11 mouse cellular contexts compared by ENCODE assay signal in the genomic region with DNA sequence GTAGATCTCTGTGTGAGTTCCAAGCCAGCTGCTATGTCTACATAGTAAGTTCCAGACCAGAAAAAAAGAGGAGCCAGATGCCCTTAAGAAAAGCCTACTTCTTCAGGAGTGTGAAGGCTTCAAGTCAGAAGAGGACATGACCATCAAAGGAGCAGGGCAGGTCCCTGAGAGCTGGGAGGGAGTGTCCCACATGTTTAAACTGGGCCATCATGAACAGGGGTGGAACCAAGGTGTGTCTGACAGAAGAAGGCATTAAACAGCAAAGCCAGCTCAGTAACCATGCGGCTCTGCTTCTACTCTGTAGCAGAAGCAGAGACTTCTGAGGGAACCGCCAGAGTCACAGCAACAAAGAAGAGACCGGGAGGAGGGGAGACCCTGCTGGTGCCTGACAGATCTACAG.
"Had no signal": no experiment of that assay in that cellular context is flagged by ENCODE, and none has a peak within 500 bp of the region (broad histone marks: within the 10 kb centered on the region; RNA-seq: fewer than 3 reads in every experiment).

No protein-coding gene starts in this region.

- H3K36me3 ChIP-seq: kidney, embryonic 15.5 days; liver, embryonic 13.5 days; lung, embryonic 15.5 days; midbrain, embryonic 12.5 days had no signal

- H3K4me2 ChIP-seq: kidney, embryonic 15.5 days; liver, embryonic 13.5 days; lung, embryonic 15.5 days; midbrain, embryonic 12.5 days had no signal

- H3K4me1 ChIP-seq: kidney, embryonic 15.5 days; liver, embryonic 13.5 days; lung, embryonic 15.5 days; midbrain, embryonic 12.5 days had no signal

- ATAC-seq: liver, postnatal 0 days; midbrain, embryonic 16.5 days had no signal

- H3K9me3 ChIP-seq: kidney, embryonic 15.5 days; liver, embryonic 13.5 days; lung, embryonic 15.5 days; midbrain, embryonic 12.5 days had no signal

- H3K27me3 ChIP-seq: kidney, embryonic 15.5 days; lung, embryonic 15.5 days; midbrain, embryonic 12.5 days had no signal

- H3K27ac ChIP-seq: kidney, embryonic 15.5 days; liver, embryonic 13.5 days; lung, embryonic 15.5 days; midbrain, embryonic 12.5 days had no signal

- H3K4me3 ChIP-seq: kidney, embryonic 15.5 days; liver, embryonic 13.5 days; lung, embryonic 15.5 days; midbrain, embryonic 12.5 days had no signal

- H3K9ac ChIP-seq: kidney, embryonic 15.5 days; liver, embryonic 13.5 days; liver, postnatal 0 days; lung, embryonic 15.5 days; midbrain, embryonic 12.5 days had no signal

- DNase-seq: kidney, adult 2 months; kidney, postnatal 36 days; liver; liver, embryonic 13.5 days; liver, postnatal 0 days; lung, postnatal 14 days; right cerebral cortex, postnatal 14 days had no signal
